ENCODE assay signal across 18 mouse cellular contexts in the genomic region with DNA sequence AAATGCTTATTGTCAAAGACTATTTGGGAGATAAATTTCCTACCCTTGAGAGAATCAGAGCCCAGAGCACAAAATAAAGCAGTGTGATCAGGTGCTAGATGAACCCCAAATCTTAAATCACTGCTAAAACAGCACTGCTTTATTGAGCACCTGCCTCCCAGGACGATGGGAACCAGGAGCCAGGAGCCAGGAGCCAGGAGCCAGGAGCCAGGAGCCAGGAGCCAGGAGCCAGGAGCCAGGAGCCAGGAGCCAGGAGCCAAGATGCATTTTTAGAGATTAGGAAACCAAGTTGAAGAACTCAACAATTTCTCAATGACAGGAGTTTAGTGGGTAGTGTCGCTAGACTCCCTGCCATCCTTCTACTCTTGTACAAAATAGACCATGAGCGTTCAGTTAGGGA.
DNase-seq lines count a peak whose midpoint lies in the region; ATAC-seq and TF ChIP-seq lines count a peak whose summit lies in the region.
"Had no signal": no experiment of that assay in that cellular context is flagged by ENCODE, and none has a peak within 500 bp of the region (broad histone marks: within the 10 kb centered on the region; RNA-seq: fewer than 3 reads in every experiment).

No protein-coding gene starts in this region.

- WGBS in liver, adult 2 months: 41% methylated on average over 3 of the region's 3 CpGs
- WGBS in liver, embryonic 11.5 days: 70% methylated on average over 3 of the region's 3 CpGs

- H3K9ac ChIP-seq in liver, adult 2 months (ENCODE audit: low read depth, low read length): no peak overlapping the region
- no peak overlapping the region for H3K9ac ChIP-seq in liver, embryonic 11.5 days (ENCODE audit: low read depth, low read length)
- H3K9ac ChIP-seq: embryonic facial prominence, embryonic 13.5 days; forebrain, embryonic 12.5 days; heart, embryonic 15.5 days; hindbrain, embryonic 13.5 days had no signal

- TF ChIP-seq POLR2A in liver, adult 2 months (IDR thresholded peaks at IDR 0.05; ENCODE audit: extremely low read depth, insufficient read depth, low read length): no peak

- H3K27ac ChIP-seq in liver, adult 2 months (replicated peaks; ENCODE audit: insufficient read depth, low read depth, low read length): no peak overlapping the region
- H3K27ac ChIP-seq in liver, embryonic 11.5 days (ENCODE audit: low read depth, low read length): no peak overlapping the region
- H3K27ac ChIP-seq in layer of hippocampus, adult 2 months: no peak overlapping the region
- H3K27ac ChIP-seq: embryonic facial prominence, embryonic 13.5 days; forebrain, embryonic 12.5 days; heart, adult 2 months; heart, embryonic 15.5 days; hindbrain, embryonic 13.5 days; hindbrain, postnatal 0 days had no signal

- no peaks in the 10 kb centered on the region for H3K9me3 ChIP-seq in liver, embryonic 11.5 days (ENCODE audit: control insufficient read depth, low read length)
- H3K9me3 ChIP-seq: embryonic facial prominence, embryonic 13.5 days; forebrain, embryonic 12.5 days; heart, embryonic 15.5 days; hindbrain, embryonic 13.5 days had no signal

- no peak for DNase-seq in cerebellum, adult 11-12 months
- DNase-seq in cerebellum, postnatal 25 days: peak; percentile 42 to 57
- no peak for DNase-seq in cerebellum, adult 8-10 months
- peak; percentile 14 for DNase-seq in liver, adult 2 months (ENCODE audit: extremely low read depth, low read depth, low spot score)
- DNase-seq in liver, embryonic 11.5 days (ENCODE audit: low spot score): no peak
- no peak for DNase-seq in layer of hippocampus, adult 2 months (ENCODE audit: low spot score in 2 of 2)
- DNase-seq: heart, adult 2 months; heart, postnatal 14 days; kidney, adult 11 months; kidney, postnatal 10 days had no signal

- no peaks in the 10 kb centered on the region for H3K79me2 ChIP-seq in liver, adult 2 months (ENCODE audit: control insufficient read depth, insufficient read depth, low read length)

- H3K4me1 ChIP-seq in liver, adult 2 months (ENCODE audit: control insufficient read depth, insufficient read depth, low read length): no peaks in the 10 kb centered on the region
- H3K4me1 ChIP-seq in liver, embryonic 11.5 days (replicated peaks; ENCODE audit: control insufficient read depth, insufficient read depth, low read length): no peaks in the 10 kb centered on the region
- H3K4me1 ChIP-seq: embryonic facial prominence, embryonic 13.5 days; forebrain, embryonic 12.5 days; heart, embryonic 15.5 days; hindbrain, embryonic 13.5 days had no signal

- H3K4me3 ChIP-seq in liver, adult 2 months (ENCODE audit: insufficient read depth, low read depth, low read length): no peak overlapping the region
- H3K4me3 ChIP-seq in liver, embryonic 11.5 days (ENCODE audit: low read depth, low read length): no peak overlapping the region
- no peak overlapping the region for H3K4me3 ChIP-seq in layer of hippocampus, adult 2 months
- H3K4me3 ChIP-seq: embryonic facial prominence, embryonic 13.5 days; forebrain, embryonic 12.5 days; heart, adult 2 months; heart, embryonic 15.5 days; hindbrain, embryonic 13.5 days had no signal

- no peaks in the 10 kb centered on the region for H3K36me3 ChIP-seq in liver, adult 2 months (ENCODE audit: control insufficient read depth, insufficient read depth, low read length)
- no peaks in the 10 kb centered on the region for H3K36me3 ChIP-seq in liver, embryonic 11.5 days (ENCODE audit: control insufficient read depth, insufficient read depth, low read length)
- H3K36me3 ChIP-seq: embryonic facial prominence, embryonic 13.5 days; forebrain, embryonic 12.5 days; heart, embryonic 15.5 days; hindbrain, embryonic 13.5 days had no signal

- peak; percentile 31; the same call in 1 of the 2 replicates for ATAC-seq in cerebellum, adult (ENCODE audit: insufficient number of reproducible peaks, low FRiP score, low TSS enrichment)
- ATAC-seq in liver, embryonic 11.5 days (replicated peaks; ENCODE audit: low FRiP score): no peak
- ATAC-seq: forebrain, embryonic 16.5 days; hindbrain, postnatal 0 days had no signal

- no peak overlapping the region for H3K4me2 ChIP-seq in liver, embryonic 11.5 days
- H3K4me2 ChIP-seq: embryonic facial prominence, embryonic 13.5 days; forebrain, embryonic 12.5 days; heart, embryonic 11.5 days; heart, embryonic 15.5 days; hindbrain, embryonic 13.5 days had no signal

- no peaks in the 10 kb centered on the region for H3K27me3 ChIP-seq in liver, adult 2 months (ENCODE audit: control insufficient read depth, insufficient read depth, low read length)
- H3K27me3 ChIP-seq in liver, embryonic 11.5 days (replicated peaks; ENCODE audit: control insufficient read depth, insufficient read depth, low read length): no peaks in the 10 kb centered on the region
- H3K27me3 ChIP-seq: embryonic facial prominence, embryonic 13.5 days; forebrain, embryonic 12.5 days; heart, embryonic 15.5 days; hindbrain, embryonic 13.5 days had no signal

- TF ChIP-seq CTCF in liver, adult 2 months (IDR thresholded peaks at IDR 0.05; ENCODE audit: low read depth, low read length): no peak
- TF ChIP-seq CTCF in layer of hippocampus, adult 2 months (conservative IDR thresholded peaks at IDR 0.05): no peak

Comparison
In these comparisons a context has a peak if more than half of its experiments do, and no peak if none do; other contexts are left out.
1. DNase-seq: peak in cerebellum, postnatal 25 days (2 of 2) and liver, adult 2 months (single experiment); none in cerebellum, adult 11-12 months (single experiment), cerebellum, adult 8-10 months (single experiment), liver, embryonic 11.5 days (single experiment) and layer of hippocampus, adult 2 months (0 of 2).